Mouse (Mus musculus): ENCODE measurements around the gene Fkbp3.
"Not testable (repeated sequence)": the region's sequence is repeated elsewhere in the genome, so short reads cannot be mapped to it uniquely, and the experiment has no call there.

Fkbp3 gene

GRCm38 (mm10) chr12:65073611-65074178 lies at the start of gene Fkbp3:
TSS of gene Fkbp3 (minus strand) at chr12:65074007.
- DNase-seq (ENCODE audit: low spot score), result peak; percentile 97

- no peak for DNase-seq (ENCODE audit: low spot score)
These were observed 45.6 kb upstream of the Fkbp3 start for GRCm38 (mm10) chr12:65119451-65119850.

GRCm38 (mm10) chr12:65118968-65119367 lies 45.2 kb upstream of the Fkbp3 start:
- no peak for DNase-seq (ENCODE audit: low spot score)

- DNase-seq (ENCODE audit: low spot score), result not testable (repeated sequence)
These were observed 41.2 kb upstream of the Fkbp3 start for GRCm38 (mm10) chr12:65114978-65115377.

- DNase-seq (ENCODE audit: low spot score), result no peak
These were observed 40.1 kb upstream of the Fkbp3 start for GRCm38 (mm10) chr12:65113925-65114324.

- DNase-seq (ENCODE audit: low spot score), result no peak
These were observed 39.0 kb upstream of the Fkbp3 start for GRCm38 (mm10) chr12:65112811-65113210.

GRCm38 (mm10) chr12:65111503-65111902 lies 37.7 kb upstream of the Fkbp3 start:
- DNase-seq (ENCODE audit: low spot score), result no peak

- DNase-seq (ENCODE audit: low spot score), result no peak
These were observed 34.9 kb upstream of the Fkbp3 start for GRCm38 (mm10) chr12:65108746-65109145.

GRCm38 (mm10) chr12:65076906-65077305 lies 3.1 kb upstream of the Fkbp3 start:
- DNase-seq (ENCODE audit: low spot score), result no peak

- DNase-seq (ENCODE audit: low spot score), result no peak
These were observed 2.0 kb upstream of the Fkbp3 start for GRCm38 (mm10) chr12:65075733-65076310.

- DNase-seq (ENCODE audit: low spot score), result peak; percentile 90
These were observed 1.4 kb upstream of the Fkbp3 start, which contains the start of gene Fancm for GRCm38 (mm10) chr12:65075085-65075732. TSS of gene Fancm (plus strand) at chr12:65075603.

- DNase-seq (ENCODE audit: low spot score), result no peak
These were observed 844 bp upstream of the Fkbp3 start for GRCm38 (mm10) chr12:65074651-65075050.

GRCm38 (mm10) chr12:65072911-65073610 lies 746 bp downstream of the Fkbp3 start:
- no peak for DNase-seq (ENCODE audit: low spot score)

GRCm38 (mm10) chr12:65068409-65068808 lies 5.4 kb downstream of the Fkbp3 start:
- no peak for DNase-seq (ENCODE audit: low spot score)

GRCm38 (mm10) chr12:65066234-65066633 lies 7.6 kb downstream of the Fkbp3 start:
- no peak for DNase-seq (ENCODE audit: low spot score)

GRCm38 (mm10) chr12:65065241-65065640 lies 8.6 kb downstream of the Fkbp3 start:
- DNase-seq (ENCODE audit: low spot score), result no peak

- DNase-seq (ENCODE audit: low spot score), result no peak
These were observed 12.7 kb downstream of the Fkbp3 start for GRCm38 (mm10) chr12:65061082-65061481.

GRCm38 (mm10) chr12:65058203-65058602 lies 15.6 kb downstream of the Fkbp3 start:
- no peak for DNase-seq (ENCODE audit: low spot score)

- DNase-seq (ENCODE audit: low spot score), result no peak
These were observed 25.0 kb downstream of the Fkbp3 start for GRCm38 (mm10) chr12:65048799-65049198.

- no peak for DNase-seq (ENCODE audit: low spot score)
These were observed 36.3 kb downstream of the Fkbp3 start for GRCm38 (mm10) chr12:65037546-65037937.

- DNase-seq (ENCODE audit: low spot score), result no peak
These were observed 36.8 kb downstream of the Fkbp3 start for GRCm38 (mm10) chr12:65036892-65037545.

- DNase-seq (ENCODE audit: low spot score), result peak; percentile 91
These were observed 37.5 kb downstream of the Fkbp3 start, which contains the start of gene Prpf39 for GRCm38 (mm10) chr12:65036190-65036870. TSS of gene Prpf39 (plus strand) at chr12:65036333.

All from testis, postnatal 14 days (tissue).